Mouse (Mus musculus) right cerebral cortex, adult 18-20 months (tissue): ENCODE results near the gene Myof.

Experiments used
- DNase-seq: peaks from one replicate; pipeline ENCODE4 v3.0.0; 2022; ENCODE audit warnings: mixed read lengths

The Myof gene

GRCm38 (mm10) chr19:37934640-37935039 lies 108.7 kb downstream of the Myof start:
- DNase-seq: no peak

GRCm38 (mm10) chr19:37932198-37932597 lies 111.2 kb downstream of the Myof start:
- no peak for DNase-seq

GRCm38 (mm10) chr19:37927911-37928310 lies 115.5 kb downstream of the Myof start:
- DNase-seq: no peak

- no peak for DNase-seq
These were observed 118.1 kb downstream of the Myof start for GRCm38 (mm10) chr19:37925323-37925722.

- no peak for DNase-seq
These were observed 119.1 kb downstream of the Myof start for GRCm38 (mm10) chr19:37924266-37924665.

- no peak for DNase-seq
These were observed 122.3 kb downstream of the Myof start for GRCm38 (mm10) chr19:37921098-37921497.

GRCm38 (mm10) chr19:37918515-37918932 lies 124.9 kb downstream of the Myof start:
- DNase-seq: no peak

GRCm38 (mm10) chr19:37914261-37914660 lies 129.1 kb downstream of the Myof start:
- DNase-seq: no peak

GRCm38 (mm10) chr19:37912501-37912900 lies 130.9 kb downstream of the Myof start:
- no peak for DNase-seq

GRCm38 (mm10) chr19:37909830-37910261 lies 133.5 kb downstream of the Myof start:
- DNase-seq: peak; percentile 7

- peak; percentile 60 for DNase-seq
These were observed 135.7 kb downstream of the Myof start for GRCm38 (mm10) chr19:37907451-37908320.

- no peak for DNase-seq
These were observed 136.5 kb downstream of the Myof start for GRCm38 (mm10) chr19:37906916-37907315.

GRCm38 (mm10) chr19:37896081-37896480 lies 147.3 kb downstream of the Myof start:
- no peak for DNase-seq

GRCm38 (mm10) chr19:37891006-37891405 lies 152.4 kb downstream of the Myof start:
- DNase-seq: no peak

- peak; percentile 66 for DNase-seq
These were observed 156.8 kb downstream of the Myof start for GRCm38 (mm10) chr19:37886355-37887120.

GRCm38 (mm10) chr19:37881431-37882081 lies 161.8 kb downstream of the Myof start:
- DNase-seq: no peak

- no peak for DNase-seq
These were observed 165.7 kb downstream of the Myof start for GRCm38 (mm10) chr19:37877511-37878167.

- no peak for DNase-seq
These were observed 166.7 kb downstream of the Myof start for GRCm38 (mm10) chr19:37876605-37877245.

GRCm38 (mm10) chr19:37873499-37873898 lies 169.9 kb downstream of the Myof start:
- DNase-seq: no peak

GRCm38 (mm10) chr19:37867592-37867991 lies 175.8 kb downstream of the Myof start:
- no peak for DNase-seq

GRCm38 (mm10) chr19:37866994-37867393 lies 176.4 kb downstream of the Myof start:
- no peak for DNase-seq

GRCm38 (mm10) chr19:37861171-37861570 lies 182.2 kb downstream of the Myof start:
- DNase-seq: no peak
